Mouse (Mus musculus): Measurements from ENCODE around the gene Rbp2. TPM values are rescaled to one million over a fixed set of nuclear protein-coding genes. Genes with fewer than 3 reads are reported as not detected.

Rbp2 gene
- polyA plus RNA-seq, 1 experiment, result 0.17 TPM

DNA sequence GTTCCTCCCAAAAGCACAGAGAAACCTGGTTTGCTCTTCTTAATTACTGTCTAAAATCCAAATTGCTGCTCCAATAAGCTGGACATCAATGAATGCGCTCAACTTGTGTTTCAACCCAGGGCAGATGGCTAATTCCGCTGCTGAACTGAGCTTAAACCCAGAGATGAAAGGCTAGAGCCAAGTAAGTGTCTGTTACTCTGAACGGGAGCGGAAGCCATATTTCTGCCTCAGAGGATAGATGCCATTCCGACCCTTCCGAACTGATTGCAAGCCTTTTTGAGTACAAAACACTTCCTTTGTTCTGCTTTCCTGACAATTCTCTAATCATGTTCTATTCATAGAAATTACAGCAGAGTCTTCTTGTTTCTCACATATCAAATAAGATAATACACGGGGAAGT lies 41.3 kb downstream of the Rbp2 start:
- Histone ChIP-seq H3K36me3 (ENCODE audit: control insufficient read depth, insufficient read depth) (no peaks in the 10 kb centered on the region), H3K79me2 (ENCODE audit: control insufficient read depth, insufficient read depth) (no peaks in the 10 kb centered on the region), H3K4me2 (ENCODE audit: low read depth) (no peak overlapping the region), H3ac (ENCODE audit: control insufficient read depth, insufficient read length) (no peak overlapping the region), H3K27me3 (ENCODE audit: control insufficient read depth, insufficient read depth, insufficient read length) (peaks cover 10% of the 10 kb centered on the region), H3K4me3 (no peak overlapping the region)
- TF ChIP-seq POLR2AphosphoS2 (IDR thresholded peaks at IDR 0.05; ENCODE audit: insufficient read length, low read depth) (no peak), MYOG (IDR thresholded peaks at IDR 0.05; ENCODE audit: control insufficient read depth in 1 of 3, insufficient read depth in 1 of 3, insufficient read length in 2 of 3, low read depth in 2 of 3) (no peak), TCF3 (IDR thresholded peaks at IDR 0.05; ENCODE audit: insufficient read length, low read depth) (no peak), POLR2A (IDR thresholded peaks at IDR 0.05; ENCODE audit: insufficient read length, low read depth) (no peak), MYOD1 (IDR thresholded peaks at IDR 0.05; ENCODE audit: control insufficient read depth in 1 of 3, insufficient read length in 2 of 3, low read depth in 2 of 3) (no peak), MAX (IDR thresholded peaks at IDR 0.05; ENCODE audit: low read depth) (no peak), E2F4 (IDR thresholded peaks at IDR 0.05; ENCODE audit: insufficient read depth) (no peak)

DNA sequence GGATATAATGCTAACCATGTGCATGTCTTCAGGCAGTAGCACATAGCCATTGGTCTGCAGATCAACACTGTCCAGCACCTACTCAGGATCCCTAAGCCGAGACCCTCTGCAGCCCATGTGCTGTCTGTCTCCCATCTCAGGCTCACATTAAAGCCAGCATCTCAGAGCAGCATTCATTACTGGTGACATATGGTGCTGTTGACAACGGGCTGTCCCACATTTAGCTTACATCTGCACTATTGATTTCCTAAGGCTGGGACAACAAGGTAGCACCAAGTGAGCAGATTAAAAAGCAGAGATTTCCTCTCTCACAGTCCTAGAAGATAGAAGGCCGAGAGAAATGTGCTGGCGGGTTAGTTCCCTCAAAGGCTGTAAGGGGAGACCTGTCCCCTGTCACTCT lies 43.9 kb downstream of the Rbp2 start:
- Histone ChIP-seq H3K79me2 (ENCODE audit: control insufficient read depth, insufficient read depth) (no peaks in the 10 kb centered on the region), H3K4me3 (no peak overlapping the region), H3K36me3 (ENCODE audit: control insufficient read depth, insufficient read depth) (no peaks in the 10 kb centered on the region), H3K27me3 (ENCODE audit: control insufficient read depth, insufficient read depth, insufficient read length) (peaks cover 10% of the 10 kb centered on the region), H3ac (ENCODE audit: control insufficient read depth, insufficient read length) (no peak overlapping the region), H3K4me2 (ENCODE audit: low read depth) (no peak overlapping the region)
- TF ChIP-seq CEBPB (IDR thresholded peaks at IDR 0.05; ENCODE audit: insufficient read depth, poor library complexity, severe bottlenecking), result no peak
- no peak for TF ChIP-seq POLR2A (IDR thresholded peaks at IDR 0.05; ENCODE audit: insufficient read length, low read depth)
- no peak for TF ChIP-seq E2F4 (IDR thresholded peaks at IDR 0.05; ENCODE audit: insufficient read depth)
- TF ChIP-seq MYOG (IDR thresholded peaks at IDR 0.05; ENCODE audit: control insufficient read depth in 1 of 3, insufficient read depth in 1 of 3, insufficient read length in 2 of 3, low read depth in 2 of 3), result no peak
- TF ChIP-seq POLR2AphosphoS2 (IDR thresholded peaks at IDR 0.05; ENCODE audit: insufficient read length, low read depth), result no peak
- TF ChIP-seq MAX (IDR thresholded peaks at IDR 0.05; ENCODE audit: low read depth), result no peak
- TF ChIP-seq TCF3 (IDR thresholded peaks at IDR 0.05; ENCODE audit: insufficient read length, low read depth), result no peak

DNA sequence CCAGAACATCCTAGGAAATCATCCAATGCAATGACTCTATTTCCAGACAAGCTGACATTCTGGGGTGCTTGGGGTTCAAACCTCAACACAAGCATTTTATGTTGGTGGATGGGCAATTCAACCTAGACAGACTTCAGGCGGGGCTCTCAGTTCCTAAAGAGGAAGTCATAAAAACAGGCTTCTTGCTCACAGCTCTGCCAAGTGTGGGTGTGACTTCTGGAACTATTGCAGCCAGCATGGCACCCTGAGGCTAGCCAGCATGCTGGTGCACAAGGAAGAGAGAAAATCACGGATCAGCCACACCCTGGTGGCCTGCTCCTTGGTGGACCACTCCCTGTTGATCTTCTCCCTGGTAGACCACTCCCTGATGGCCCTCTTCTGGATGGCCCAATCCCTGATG lies 45.1 kb downstream of the Rbp2 start:
- H3K4me3 ChIP-seq, result no peak overlapping the region

DNA sequence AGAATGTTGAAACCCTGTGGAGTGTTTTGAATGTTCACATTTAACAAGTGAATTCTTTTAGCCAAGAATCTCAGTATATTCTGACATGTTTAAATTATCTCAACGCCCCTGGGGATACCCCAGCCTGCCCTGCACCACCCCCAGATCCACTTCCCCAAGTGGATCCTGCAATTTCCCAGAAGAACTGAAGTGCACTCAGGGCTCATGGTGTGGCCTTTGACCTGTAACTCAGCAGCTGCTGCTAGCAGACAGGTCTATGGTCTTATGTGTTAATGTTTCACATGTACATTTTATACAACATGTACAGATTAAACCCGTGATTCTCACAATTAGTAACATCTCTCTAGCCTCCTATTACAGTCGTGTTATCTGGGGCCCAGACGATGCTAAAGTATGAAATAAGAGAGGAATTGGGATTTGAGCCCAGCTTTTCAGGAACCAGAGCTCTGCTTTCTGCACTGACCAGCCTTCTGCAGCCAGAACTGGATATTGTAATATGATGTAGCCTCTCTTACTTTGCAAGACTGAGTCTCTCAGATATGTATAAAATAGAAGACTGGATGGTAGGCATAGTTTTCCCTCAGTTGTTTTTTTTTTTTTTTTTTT lies 48.9 kb downstream of the Rbp2 start:
- Histone ChIP-seq H3ac (ENCODE audit: control insufficient read depth, insufficient read length) (no peak overlapping the region), H3K27me3 (ENCODE audit: control insufficient read depth, insufficient read depth, insufficient read length) (no peaks in the 10 kb centered on the region), H3K4me2 (ENCODE audit: low read depth) (no peak overlapping the region), H3K36me3 (ENCODE audit: control insufficient read depth, insufficient read depth) (no peaks in the 10 kb centered on the region), H3K4me3 (no peak overlapping the region), H3K79me2 (ENCODE audit: control insufficient read depth, insufficient read depth) (no peaks in the 10 kb centered on the region)
- TF ChIP-seq MAX (IDR thresholded peaks at IDR 0.05; ENCODE audit: low read depth), result no peak
- TF ChIP-seq MYOG (IDR thresholded peaks at IDR 0.05; ENCODE audit: control insufficient read depth in 1 of 3, insufficient read depth in 1 of 3, insufficient read length in 2 of 3, low read depth in 2 of 3), result no peak
- no peak for TF ChIP-seq SRF (IDR thresholded peaks at IDR 0.05; ENCODE audit: control insufficient read depth, insufficient read length, low read depth)
- TF ChIP-seq MYOD1 (IDR thresholded peaks at IDR 0.05; ENCODE audit: control insufficient read depth in 1 of 3, insufficient read length in 2 of 3, low read depth in 2 of 3), result no peak
- no peak for TF ChIP-seq POLR2A (IDR thresholded peaks at IDR 0.05; ENCODE audit: insufficient read length, low read depth)
- no peak for TF ChIP-seq TCF12 (IDR thresholded peaks at IDR 0.05; ENCODE audit: insufficient read depth, poor library complexity, severe bottlenecking)
- no peak for TF ChIP-seq POLR2AphosphoS2 (IDR thresholded peaks at IDR 0.05; ENCODE audit: insufficient read length, low read depth)
- TF ChIP-seq REST (IDR thresholded peaks at IDR 0.05; ENCODE audit: insufficient read depth, insufficient read length), result no peak
- no peak for TF ChIP-seq USF1 (IDR thresholded peaks at IDR 0.05; ENCODE audit: low read depth)
- no peak for TF ChIP-seq CEBPB (IDR thresholded peaks at IDR 0.05; ENCODE audit: insufficient read depth, poor library complexity, severe bottlenecking)
- no peak for TF ChIP-seq TCF3 (IDR thresholded peaks at IDR 0.05; ENCODE audit: insufficient read length, low read depth)
- no peak for TF ChIP-seq E2F4 (IDR thresholded peaks at IDR 0.05; ENCODE audit: insufficient read depth)

More for the DNA sequence above, 45.1 kb downstream of the Rbp2 start:
- no peak overlapping the region for H3K4me2 ChIP-seq (ENCODE audit: low read depth)
- no peaks in the 10 kb centered on the region for H3K79me2 ChIP-seq (ENCODE audit: control insufficient read depth, insufficient read depth)
- H3K27me3 ChIP-seq (ENCODE audit: control insufficient read depth, insufficient read depth, insufficient read length), result peaks cover 3% of the 10 kb centered on the region
- H3ac ChIP-seq (ENCODE audit: control insufficient read depth, insufficient read length), result no peak overlapping the region
- no peak for TF ChIP-seq SRF (IDR thresholded peaks at IDR 0.05; ENCODE audit: control insufficient read depth, insufficient read length, low read depth)
- TF ChIP-seq CEBPB (IDR thresholded peaks at IDR 0.05; ENCODE audit: insufficient read depth, poor library complexity, severe bottlenecking), result no peak
- no peak for TF ChIP-seq MYOD1 (IDR thresholded peaks at IDR 0.05; ENCODE audit: control insufficient read depth in 1 of 3, insufficient read length in 2 of 3, low read depth in 2 of 3)
- TF ChIP-seq E2F4 (IDR thresholded peaks at IDR 0.05; ENCODE audit: insufficient read depth), result no peak
- TF ChIP-seq POLR2A (IDR thresholded peaks at IDR 0.05; ENCODE audit: insufficient read length, low read depth), result no peak
- no peak for TF ChIP-seq USF1 (IDR thresholded peaks at IDR 0.05; ENCODE audit: low read depth)
- TF ChIP-seq MYOG (IDR thresholded peaks at IDR 0.05; ENCODE audit: control insufficient read depth in 1 of 3, insufficient read depth in 1 of 3, insufficient read length in 2 of 3, low read depth in 2 of 3), result no peak
- no peaks in the 10 kb centered on the region for H3K36me3 ChIP-seq (ENCODE audit: control insufficient read depth, insufficient read depth)

DNA sequence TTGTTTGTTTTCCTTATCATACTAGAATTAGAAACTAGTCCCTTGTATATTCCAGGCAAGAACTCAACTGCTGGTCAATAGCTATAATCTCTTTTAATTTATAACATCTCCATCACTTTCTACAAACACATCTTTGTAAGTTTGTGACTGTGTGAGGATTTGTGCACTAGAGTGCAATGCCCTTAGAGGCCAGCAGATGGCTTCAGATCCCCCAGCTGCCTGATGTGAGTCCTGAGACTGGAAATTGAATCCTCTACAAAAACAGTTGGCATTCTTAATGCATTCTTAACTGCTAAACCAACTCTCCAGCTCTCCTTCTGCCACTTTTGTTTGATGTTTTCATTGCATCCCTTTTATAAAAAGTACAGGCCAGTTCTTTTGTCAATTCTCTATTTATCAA lies 49.8 kb downstream of the Rbp2 start:
- TF ChIP-seq REST (IDR thresholded peaks at IDR 0.05; ENCODE audit: insufficient read depth, insufficient read length) (no peak), MYOG (IDR thresholded peaks at IDR 0.05; ENCODE audit: control insufficient read depth in 1 of 3, insufficient read depth in 1 of 3, insufficient read length in 2 of 3, low read depth in 2 of 3) (no peak), MYOD1 (IDR thresholded peaks at IDR 0.05; ENCODE audit: control insufficient read depth in 1 of 3, insufficient read length in 2 of 3, low read depth in 2 of 3) (no peak), POLR2AphosphoS2 (IDR thresholded peaks at IDR 0.05; ENCODE audit: insufficient read length, low read depth) (no peak), CEBPB (IDR thresholded peaks at IDR 0.05; ENCODE audit: insufficient read depth, poor library complexity, severe bottlenecking) (no peak), TCF12 (IDR thresholded peaks at IDR 0.05; ENCODE audit: insufficient read depth, poor library complexity, severe bottlenecking) (no peak)
- Histone ChIP-seq H3K4me2 (ENCODE audit: low read depth) (no peak overlapping the region), H3ac (ENCODE audit: control insufficient read depth, insufficient read length) (no peak overlapping the region), H3K36me3 (ENCODE audit: control insufficient read depth, insufficient read depth) (no peaks in the 10 kb centered on the region), H3K79me2 (ENCODE audit: control insufficient read depth, insufficient read depth) (no peaks in the 10 kb centered on the region), H3K27me3 (ENCODE audit: control insufficient read depth, insufficient read depth, insufficient read length) (no peaks in the 10 kb centered on the region), H3K4me3 (no peak overlapping the region)
